Mouse (Mus musculus) MN1 (cell line): ENCODE results near the gene Trim54.

Source experiments
- DNase-seq: peaks from one replicate; pipeline ENCODE4 v3.0.0-alpha.2; 2016; ENCODE audit warnings: low spot score

The Trim54 gene

GRCm38 (mm10) chr5:31105814-31106335, 10.6 kb upstream of the Trim54 start, which contains the start of gene Dnajc5g:
Gene Dnajc5g, plus strand, starts transcription at chr5:31106285.
- DNase-seq = no peak

GRCm38 (mm10) chr5:31108000-31108490, 8.5 kb upstream of the Trim54 start, which contains the start of gene Slc30a3:
Gene Slc30a3, minus strand, starts transcription at chr5:31108237.
- no peak for DNase-seq

- DNase-seq = peak; percentile 30
Measured at GRCm38 (mm10) chr5:31110781-31111180, 5.7 kb upstream of the Trim54 start.

GRCm38 (mm10) chr5:31116912-31117311, 400 bp downstream of the Trim54 start:
- DNase-seq = no peak

GRCm38 (mm10) chr5:31121111-31121510, 4.6 kb downstream of the Trim54 start:
- DNase-seq = no peak

- DNase-seq = no peak
Measured at GRCm38 (mm10) chr5:31123481-31123880, 7.0 kb downstream of the Trim54 start.

GRCm38 (mm10) chr5:31126050-31126449, 9.5 kb downstream of the Trim54 start:
- no peak for DNase-seq

GRCm38 (mm10) chr5:31136730-31137424, 20.4 kb downstream of the Trim54 start:
- DNase-seq = no peak

- DNase-seq = no peak
Measured at GRCm38 (mm10) chr5:31137658-31138057, 21.1 kb downstream of the Trim54 start.

GRCm38 (mm10) chr5:31138241-31138967, 21.9 kb downstream of the Trim54 start, which contains the start of gene Ucn:
Gene Ucn, minus strand, starts transcription at chr5:31138829.
- DNase-seq = no peak

GRCm38 (mm10) chr5:31138968-31139425, 22.5 kb downstream of the Trim54 start:
- DNase-seq = no peak

- DNase-seq = peak; percentile 20
Measured at GRCm38 (mm10) chr5:31149781-31150180, 33.3 kb downstream of the Trim54 start.

- DNase-seq = peak; percentile 81
Measured at GRCm38 (mm10) chr5:31151746-31152145, 35.2 kb downstream of the Trim54 start.

- DNase-seq = no peak
Measured at GRCm38 (mm10) chr5:31153516-31154151, 37.1 kb downstream of the Trim54 start.

- peak; percentile 83 for DNase-seq
Measured at GRCm38 (mm10) chr5:31154152-31154553, 37.6 kb downstream of the Trim54 start, which contains the start of gene Mpv17. Gene Mpv17, minus strand, starts transcription at chr5:31154251.

GRCm38 (mm10) chr5:31162462-31162861, 46.0 kb downstream of the Trim54 start:
- no peak for DNase-seq

GRCm38 (mm10) chr5:31164878-31165277, 48.4 kb downstream of the Trim54 start:
- no peak for DNase-seq

- DNase-seq = peak; percentile 70
Measured at GRCm38 (mm10) chr5:31168630-31169029, 52.1 kb downstream of the Trim54 start.

- DNase-seq = peak; percentile 69
Measured at GRCm38 (mm10) chr5:31179301-31179765, 62.8 kb downstream of the Trim54 start.

- DNase-seq = peak; percentile 97
Measured at GRCm38 (mm10) chr5:31179766-31180630, 63.5 kb downstream of the Trim54 start, which contains the start of the genes Gm29609 and Gtf3c2. Gene Gm29609, minus strand, starts transcription at chr5:31179911. Gene Gtf3c2, minus strand, starts transcription at chr5:31180144.
